Mouse (Mus musculus): Measurements from ENCODE around the gene Prokr1.

The Prokr1 gene

DNA sequence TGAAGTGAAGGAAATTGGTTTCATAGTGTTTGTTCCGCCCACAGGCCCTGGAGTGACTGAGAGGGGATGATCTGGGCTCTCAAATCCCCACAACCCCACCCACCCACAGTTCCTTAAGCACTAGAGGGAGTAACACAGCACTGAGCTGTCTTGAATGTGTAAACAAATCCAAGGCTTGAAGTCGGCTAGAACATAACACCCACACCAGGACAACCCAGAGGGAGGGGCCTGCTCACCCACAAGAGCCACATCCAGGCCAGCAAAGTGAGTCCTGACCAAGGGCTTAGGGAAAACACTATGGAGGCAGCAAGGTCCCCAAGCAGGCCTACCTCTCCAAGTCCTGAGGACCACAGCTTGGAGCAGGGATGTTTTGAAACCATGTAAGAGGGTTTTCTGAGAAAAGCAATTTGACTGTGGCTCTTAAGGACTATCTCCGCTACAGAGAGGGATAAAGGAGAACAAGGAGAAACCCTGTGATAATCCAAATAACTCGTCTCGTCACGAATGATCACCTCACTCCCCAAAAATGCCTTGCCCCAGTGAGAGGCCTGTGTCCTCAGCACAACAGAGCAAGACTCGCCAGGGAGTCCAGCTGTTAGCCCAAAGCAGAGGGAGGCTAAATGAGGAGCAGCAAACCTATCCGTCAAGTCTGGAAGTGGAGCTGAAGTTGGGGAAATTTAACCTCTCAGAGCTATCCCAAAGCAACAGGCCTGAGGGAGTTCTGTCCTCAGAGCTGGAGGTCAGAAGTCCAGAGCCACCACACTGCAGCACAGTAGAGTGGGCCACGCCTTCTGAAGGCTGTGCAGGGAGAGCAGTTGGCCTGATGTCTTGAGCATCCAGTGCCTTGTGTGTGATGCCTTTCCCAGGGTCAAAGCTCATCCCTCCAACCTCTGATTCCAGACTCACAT is 22.6 kb downstream of the Prokr1 start:
- DNase-seq (ENCODE audit: low spot score), result no peak

- no peak for DNase-seq (ENCODE audit: low spot score)
Measured at GRCm38 (mm10) chr6:87565166-87565565, 25.4 kb downstream of the Prokr1 start.

GRCm38 (mm10) chr6:87564356-87564755 is 26.2 kb downstream of the Prokr1 start:
- DNase-seq (ENCODE audit: low spot score), result no peak

GRCm38 (mm10) chr6:87553724-87554123 is 36.8 kb downstream of the Prokr1 start:
- no peak for DNase-seq (ENCODE audit: low spot score)

GRCm38 (mm10) chr6:87552054-87552807 is 38.3 kb downstream of the Prokr1 start:
- DNase-seq (ENCODE audit: low spot score), result no peak

DNA sequence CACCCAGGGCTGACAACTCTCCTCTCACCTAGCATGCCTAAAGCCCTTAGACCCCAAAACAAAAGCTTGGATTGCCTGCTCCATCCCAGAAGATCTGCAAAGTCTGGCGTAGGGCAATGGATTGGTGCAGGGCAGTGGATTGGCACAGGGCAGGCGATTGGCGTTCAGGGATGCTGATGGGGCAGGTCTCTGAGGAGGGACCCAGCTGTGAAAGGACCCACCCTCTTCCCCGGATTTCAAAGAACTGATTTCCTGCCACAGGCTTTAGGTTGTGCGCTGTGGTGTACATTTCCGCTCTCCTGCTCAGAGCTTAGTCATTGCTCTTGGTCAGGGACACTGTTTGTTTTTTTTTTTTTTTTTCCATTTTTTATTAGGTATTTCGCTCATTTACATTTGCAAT is 42.7 kb downstream of the Prokr1 start:
- no peak for DNase-seq (ENCODE audit: low spot score)

GRCm38 (mm10) chr6:87547431-87547830 is 43.1 kb downstream of the Prokr1 start:
- no peak for DNase-seq (ENCODE audit: low spot score)

GRCm38 (mm10) chr6:87545331-87546217 is 45.0 kb downstream of the Prokr1 start:
- DNase-seq (ENCODE audit: low spot score), result no peak

GRCm38 (mm10) chr6:87542027-87542426 is 48.5 kb downstream of the Prokr1 start:
- DNase-seq (ENCODE audit: low spot score), result peak; percentile 42

- DNase-seq (ENCODE audit: low spot score), result no peak
Measured at GRCm38 (mm10) chr6:87541171-87541571, 49.4 kb downstream of the Prokr1 start.

DNA sequence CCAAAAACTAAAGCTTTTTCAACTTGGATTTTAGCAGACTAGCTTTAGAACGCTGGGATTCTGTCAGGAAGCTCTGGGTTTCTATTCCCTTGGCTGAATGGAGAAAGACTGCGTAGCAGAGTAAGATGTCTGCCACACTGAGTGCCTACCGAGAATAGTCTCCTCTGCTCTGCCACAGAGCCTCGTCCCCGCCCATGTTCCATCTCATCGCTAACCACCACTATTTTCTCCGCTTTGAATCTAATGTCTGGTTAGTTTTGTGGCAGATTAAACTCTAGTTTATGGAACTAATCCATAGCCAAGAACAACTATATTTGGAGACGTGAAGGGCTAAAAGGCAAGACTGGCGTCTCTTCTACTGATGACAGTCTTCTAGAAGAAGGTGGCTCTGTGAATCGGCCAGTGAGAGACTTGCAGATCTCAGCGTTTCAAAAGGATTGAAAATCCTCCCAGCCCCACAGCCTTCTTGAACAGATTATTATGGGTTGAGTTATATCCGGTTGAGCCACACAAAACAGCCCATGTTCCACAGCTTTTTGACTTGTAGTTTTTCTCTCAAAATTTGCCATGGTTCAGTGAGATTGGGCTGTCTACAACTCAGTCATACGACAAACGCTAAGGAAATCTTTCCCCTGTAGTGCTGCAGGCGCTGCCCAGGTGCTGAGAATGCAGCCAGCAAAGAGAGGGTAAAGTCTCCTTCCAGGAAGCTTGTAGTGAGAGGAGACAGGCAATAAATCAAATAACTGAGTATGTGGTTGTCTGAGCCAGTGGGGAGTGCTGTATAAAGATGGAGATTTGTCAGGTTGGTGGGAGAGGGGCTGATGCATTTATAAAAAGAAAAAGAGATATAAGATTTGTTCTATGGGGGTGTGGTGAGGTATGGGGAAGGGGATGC is 51.9 kb downstream of the Prokr1 start:
- no peak for DNase-seq (ENCODE audit: low spot score)

DNA sequence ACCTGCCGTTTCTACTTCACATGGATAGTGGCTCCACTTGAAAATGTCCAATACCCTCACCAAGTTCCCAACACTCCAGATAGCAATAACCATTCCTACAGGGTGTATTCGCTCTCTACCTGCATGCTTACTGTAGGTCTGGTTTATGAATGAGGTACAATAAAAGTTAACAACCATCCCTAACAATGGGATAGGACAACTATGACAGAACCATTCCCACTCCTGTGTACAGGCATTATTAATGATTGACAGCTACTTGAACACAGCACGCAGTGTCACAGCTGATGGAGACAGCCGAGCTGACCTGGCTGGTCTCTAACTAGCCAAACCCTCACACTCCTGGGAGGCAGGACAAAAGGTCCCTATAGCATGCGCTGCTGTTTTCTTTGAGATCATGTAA is 52.9 kb downstream of the Prokr1 start:
- DNase-seq (ENCODE audit: low spot score), result no peak

DNA sequence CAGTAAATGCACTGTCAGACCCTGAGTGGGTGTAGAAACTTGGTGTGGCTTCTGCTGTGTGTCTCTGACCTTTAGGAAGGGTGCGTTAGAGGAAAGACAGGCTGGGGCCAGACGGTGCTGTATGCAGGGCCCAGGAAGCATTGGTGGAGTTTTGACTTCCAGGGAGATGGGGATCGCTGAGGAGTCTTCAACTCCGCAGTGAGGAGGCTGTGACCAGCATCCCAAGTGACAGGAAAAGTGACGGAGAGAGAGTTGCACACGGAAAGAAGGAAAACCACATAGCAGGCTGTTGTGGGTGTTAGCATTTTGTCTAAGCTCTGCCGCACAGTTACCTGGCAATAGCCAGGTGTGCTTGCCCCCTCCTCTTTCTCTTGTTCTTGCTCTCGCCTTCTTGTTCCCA is 54.3 kb downstream of the Prokr1 start:
- DNase-seq (ENCODE audit: low spot score), result no peak

GRCm38 (mm10) chr6:87535651-87536050 is 54.9 kb downstream of the Prokr1 start:
- DNase-seq (ENCODE audit: low spot score), result no peak

DNA sequence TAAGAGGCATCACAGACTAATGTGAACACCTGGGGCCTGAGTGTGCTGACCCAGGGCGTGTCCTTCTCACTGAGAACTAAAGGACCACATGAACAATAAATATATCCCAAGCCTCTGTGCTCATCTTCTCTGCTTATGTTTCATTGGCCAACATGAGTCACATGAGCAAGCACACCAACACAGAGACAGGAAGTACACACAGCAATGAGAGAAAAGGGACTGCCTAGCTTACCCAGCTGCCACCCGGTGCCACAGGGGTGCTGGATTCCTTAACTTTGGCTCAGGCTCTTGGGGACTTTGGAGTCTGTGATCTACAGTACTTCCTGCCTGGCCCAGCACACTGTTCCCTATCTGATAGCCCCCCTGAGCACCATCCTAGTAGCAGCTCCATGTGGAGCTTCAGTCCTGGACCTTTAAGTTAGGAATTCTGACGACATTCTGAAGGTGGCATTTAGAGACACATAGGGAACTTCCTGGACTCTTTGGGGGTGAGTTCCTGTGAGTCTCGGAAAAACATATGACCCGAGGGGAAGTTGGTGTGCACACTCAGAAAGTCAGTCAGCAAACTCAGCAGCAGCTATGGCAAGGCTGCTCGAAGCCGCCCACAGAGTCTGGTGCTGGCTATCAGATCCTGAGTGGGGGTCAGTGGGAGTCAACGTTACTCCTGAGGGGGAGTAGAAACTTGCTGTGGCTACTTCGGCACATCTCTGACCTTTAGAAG is 55.5 kb downstream of the Prokr1 start:
- no peak for DNase-seq (ENCODE audit: low spot score)

DNA sequence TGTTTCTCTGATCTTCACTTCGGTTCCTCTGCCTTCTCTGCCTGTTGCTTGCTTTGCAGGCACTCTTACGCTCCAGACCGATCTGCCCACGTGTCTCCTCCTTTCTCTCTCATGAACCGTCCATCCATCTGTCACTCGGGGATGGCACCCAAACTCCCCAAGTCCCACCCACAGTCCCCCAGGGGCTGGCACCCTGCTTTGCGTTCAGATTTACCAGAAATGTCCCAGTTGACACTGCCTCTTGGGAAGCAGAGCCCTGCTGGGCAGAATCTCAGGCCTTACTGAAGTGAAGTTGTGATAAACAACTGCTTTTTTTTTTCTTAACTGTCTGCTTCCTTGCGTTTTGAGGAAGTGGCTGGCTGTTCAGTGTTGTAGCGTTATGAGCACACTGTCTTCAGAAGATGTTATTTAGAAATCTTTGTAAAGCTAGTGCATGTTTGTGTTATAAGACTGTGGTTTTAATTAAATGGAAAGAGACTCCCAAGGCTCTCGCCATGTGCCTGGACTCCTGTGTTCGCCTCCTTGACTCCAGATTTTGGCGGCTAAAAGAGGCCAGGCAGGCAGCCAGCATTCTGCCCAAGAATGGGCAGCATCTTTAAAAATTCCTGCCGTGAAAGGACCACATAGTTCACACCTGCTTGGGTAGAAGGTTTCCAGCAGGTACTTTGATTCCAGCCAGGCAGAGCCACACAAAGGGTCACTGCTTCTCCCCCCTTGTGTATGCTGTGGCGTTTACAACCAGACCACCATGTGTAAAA is 57.4 kb downstream of the Prokr1 start, which contains the start of gene Arhgap25:
Arhgap25 (minus strand) TSS at position 307 of the 758 bp plus-strand sequence.
- DNase-seq (ENCODE audit: low spot score), result no peak

DNA sequence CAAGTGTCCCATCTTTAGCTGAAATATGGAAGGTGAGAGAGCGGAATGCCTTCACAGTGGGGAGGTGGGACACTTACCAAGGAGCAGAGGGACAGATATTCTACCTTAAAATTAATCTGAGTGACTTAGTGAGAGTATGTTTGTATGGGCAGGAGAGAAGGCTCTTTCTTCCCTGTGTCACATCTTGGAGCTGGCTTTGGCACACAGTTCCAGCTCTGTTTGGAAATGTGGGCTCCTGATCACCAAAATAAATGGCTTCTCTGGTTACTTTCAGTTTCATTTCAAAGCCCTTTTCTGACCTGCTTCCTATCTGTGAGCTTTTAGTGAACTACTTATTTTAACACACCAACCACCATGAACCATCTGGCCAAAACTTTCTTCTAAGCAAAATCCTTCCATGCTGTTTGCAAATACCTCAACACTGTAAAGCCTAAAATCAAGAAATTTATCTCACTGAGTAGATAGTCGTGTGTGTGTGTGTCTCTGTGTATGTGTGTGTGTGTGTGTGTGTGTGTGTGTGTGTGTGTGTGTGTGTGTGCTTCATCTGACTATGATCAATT is 59.0 kb downstream of the Prokr1 start:
- DNase-seq (ENCODE audit: low spot score), result no peak

GRCm38 (mm10) chr6:87530386-87530785 is 60.2 kb downstream of the Prokr1 start:
- DNase-seq (ENCODE audit: low spot score), result no peak

All from urinary bladder, postnatal 25 days (tissue).